Mouse (Mus musculus) embryonic fibroblast, embryonic 13.5 days (primary cell): ENCODE measurements around the gene 5430419D17Rik.

Experiments
- CTCF ChIP-seq: IDR thresholded peaks from 2 replicates; pipeline ENCODE4 v1.5.1; 2011; ENCODE audit warnings: mild to moderate bottlenecking, control low read depth, low read length, moderate library complexity, borderline replicate concordance; ENCODE audit not compliant: insufficient read depth
- POLR2A ChIP-seq: IDR thresholded peaks from 2 replicates; pipeline ENCODE4 v1.6.1; 2011; ENCODE audit warnings: low read depth, mild to moderate bottlenecking, control low read depth, low read length, moderate library complexity

DNA sequence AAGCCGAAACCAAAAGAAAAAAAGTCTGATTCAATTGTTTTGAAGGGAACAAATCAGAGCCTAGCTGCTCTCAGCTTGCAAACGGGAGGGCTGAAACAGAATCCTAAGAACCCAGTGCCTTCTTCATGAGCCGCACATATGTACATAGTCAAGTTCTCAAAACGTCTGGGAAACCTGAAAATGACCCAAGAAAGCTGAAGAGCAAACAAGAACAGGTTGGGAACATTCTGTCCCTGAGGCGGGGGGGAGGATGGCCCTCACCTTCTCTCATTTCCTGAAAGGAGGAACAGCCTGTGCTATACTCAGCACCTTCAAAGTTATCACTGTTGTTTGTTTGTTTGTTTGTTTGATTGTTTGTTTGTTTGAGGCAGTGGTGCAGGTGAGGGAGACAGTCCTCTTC, 132.5 kb downstream of the 5430419D17Rik start:
- TF ChIP-seq POLR2A (no peak), CTCF (no peak)
